Mouse (Mus musculus) testis, postnatal 14 days (tissue): ENCODE data around the gene Glce.

ENCODE experiments used
- DNase-seq: peaks from one replicate; pipeline ENCODE4 v3.0.0; 2021; ENCODE audit warnings: low spot score

The Glce gene

DNA sequence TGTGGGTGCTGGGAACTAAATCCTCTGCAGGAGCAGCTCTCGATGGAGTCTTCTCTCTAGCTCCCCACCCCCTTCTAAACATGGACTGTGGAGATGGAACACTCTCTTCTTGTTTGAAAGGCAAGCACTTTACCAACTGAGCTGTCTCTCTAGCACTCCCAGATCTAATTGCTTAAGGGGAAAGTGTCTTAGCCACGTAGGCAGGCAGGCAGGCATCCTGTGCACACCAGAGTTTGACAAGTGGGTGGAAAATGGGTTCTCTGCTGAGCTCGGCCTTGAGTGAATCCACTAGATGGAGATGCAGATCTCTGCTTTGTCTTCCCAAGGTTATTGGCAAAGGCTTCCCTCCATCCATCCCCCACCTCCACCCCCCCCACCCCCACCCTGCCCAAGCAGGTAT lies 94.4 kb downstream of the Glce start:
- no peak for DNase-seq

DNA sequence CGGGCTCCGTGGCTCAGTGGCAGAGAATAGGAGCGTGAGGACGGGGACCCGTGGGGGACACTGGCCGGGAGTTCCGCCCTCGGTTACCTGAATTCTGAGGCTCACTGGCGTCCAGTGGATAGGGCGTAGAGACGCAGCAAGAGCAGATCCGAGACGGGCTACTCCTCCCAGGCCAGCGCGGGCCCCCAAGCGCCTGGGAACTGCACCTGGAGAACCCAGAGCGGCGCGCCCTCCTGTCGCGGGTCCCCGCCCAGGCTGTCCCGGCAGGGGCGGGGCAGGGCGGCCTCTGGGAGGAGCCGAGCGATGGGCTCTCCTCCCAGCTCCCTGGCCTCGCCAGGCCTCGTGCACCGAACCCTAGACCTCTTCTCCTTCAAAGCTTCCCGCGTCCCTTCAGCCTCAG lies 95.9 kb downstream of the Glce start, which contains the start of gene Paqr5:
TSS of gene Paqr5 (minus strand) at position 257 of the 400 bp plus-strand sequence.
- peak; percentile 18 for DNase-seq

DNA sequence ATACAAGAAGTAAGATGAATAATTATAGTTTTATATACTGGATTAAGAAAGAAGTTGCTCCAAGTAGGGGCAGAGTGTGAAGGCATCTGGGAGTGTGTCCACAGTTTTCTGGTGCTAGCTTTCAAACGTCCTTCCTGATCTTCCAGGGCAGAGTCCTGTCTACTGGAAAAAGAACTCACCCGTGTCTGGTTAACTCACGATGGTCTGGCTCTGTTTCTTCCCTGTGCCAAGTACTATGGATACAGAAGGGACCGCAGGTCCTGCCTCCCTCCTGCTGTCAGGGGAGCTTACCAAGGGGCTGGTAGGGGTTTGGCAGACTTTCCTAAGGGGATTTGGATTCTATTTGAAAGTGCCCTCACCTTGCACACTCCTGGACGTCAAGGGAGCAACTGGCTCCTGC lies 97.4 kb downstream of the Glce start:
- DNase-seq = no peak

DNA sequence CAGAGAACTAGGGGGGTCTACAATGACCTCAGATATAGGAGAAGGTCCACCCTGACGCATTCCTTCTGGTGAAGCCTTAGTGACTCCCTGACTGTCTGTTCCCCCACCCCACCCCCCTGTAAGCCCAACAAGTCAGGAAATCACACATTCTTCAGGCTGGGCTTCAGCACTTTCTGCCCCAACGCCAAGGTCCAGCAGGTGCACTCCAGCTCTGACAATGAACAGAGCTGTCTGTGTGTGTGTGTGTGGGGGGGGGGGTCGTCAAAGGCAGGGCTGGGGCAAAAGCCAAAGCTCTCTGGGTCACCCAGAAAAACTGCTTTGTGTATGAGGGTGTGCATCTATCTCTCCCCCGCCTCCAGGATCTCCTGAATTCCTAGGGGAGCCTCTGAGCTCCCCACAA lies 98.6 kb downstream of the Glce start:
- DNase-seq = no peak

DNA sequence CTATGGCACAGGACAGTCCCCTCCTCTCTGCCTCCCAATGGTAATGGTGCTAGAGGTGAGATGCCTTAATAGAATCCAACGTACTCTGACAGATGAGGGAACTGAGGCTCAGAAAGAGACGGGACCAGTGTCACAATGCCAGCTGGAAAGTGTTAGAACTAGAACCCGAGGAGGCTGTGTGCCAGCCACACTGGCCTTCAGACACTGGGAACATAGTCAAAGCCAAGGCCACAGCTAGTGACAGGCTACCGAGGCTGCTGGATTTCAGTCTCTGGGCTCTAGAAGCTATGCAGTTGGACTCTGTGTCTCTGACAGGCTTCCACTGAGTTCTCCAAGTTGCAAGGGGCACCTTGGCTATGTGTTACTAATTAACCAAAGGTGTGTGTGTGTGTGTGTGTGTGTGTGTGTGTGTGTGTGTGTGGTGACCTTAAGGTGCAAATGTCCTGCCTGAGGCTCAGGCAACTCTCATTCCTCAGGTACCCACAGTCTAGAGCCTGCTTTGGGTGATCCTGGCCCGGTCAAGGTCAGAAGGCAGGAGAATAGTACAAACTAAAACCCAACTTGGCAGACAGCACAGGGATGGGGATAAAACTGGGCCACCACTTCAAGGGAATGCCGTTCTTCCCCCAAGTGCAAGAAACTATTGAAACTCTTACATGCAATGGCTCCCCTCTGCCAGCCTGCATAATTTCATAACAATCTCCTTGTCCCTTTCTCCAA lies 99.3 kb downstream of the Glce start:
- no peak for DNase-seq

DNA sequence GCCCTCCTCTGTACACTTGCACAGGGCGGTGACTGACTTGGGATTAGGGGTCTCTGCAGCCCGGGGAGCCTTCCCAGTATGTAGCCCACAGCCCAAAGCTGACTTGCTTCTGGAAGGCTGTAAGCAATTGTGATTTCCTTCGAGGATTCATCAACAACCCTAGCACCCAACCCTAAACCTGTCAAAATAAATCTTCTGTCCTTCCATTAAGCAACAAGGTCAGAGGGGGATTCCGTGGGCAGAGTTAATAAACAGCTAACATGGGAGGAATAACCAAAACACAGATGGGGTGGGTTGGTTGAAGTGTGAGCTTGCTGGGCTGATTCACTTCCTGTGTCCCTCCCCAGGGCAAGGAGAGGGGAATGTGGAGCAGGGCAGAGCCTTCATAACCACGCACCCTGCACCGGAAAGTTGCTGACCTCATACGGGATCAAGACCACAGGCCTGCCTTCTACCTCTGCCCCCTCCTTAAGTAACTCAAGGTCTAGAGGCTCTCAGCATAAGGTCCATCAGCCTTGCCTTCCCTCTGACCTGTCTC lies 100.8 kb downstream of the Glce start:
- DNase-seq = no peak

DNA sequence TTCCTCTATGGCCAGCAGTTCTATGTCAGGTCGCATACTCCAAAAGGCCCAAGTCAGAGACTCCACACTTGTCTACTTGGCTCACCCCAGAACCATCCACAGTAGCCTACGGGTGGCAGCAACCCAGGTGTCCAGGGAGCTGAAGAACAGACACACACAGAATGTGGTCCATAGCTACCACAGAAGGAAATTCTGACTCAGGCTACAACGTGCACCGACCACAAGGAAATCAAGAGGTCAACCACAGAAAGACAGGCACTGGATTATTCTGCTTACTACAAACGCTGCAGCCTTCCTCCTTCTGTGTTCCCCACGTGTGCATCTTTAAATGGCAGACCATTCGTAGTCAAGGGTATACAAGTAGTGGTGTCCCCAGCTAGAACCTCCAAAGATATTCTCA lies 102.2 kb downstream of the Glce start:
- no peak for DNase-seq

DNA sequence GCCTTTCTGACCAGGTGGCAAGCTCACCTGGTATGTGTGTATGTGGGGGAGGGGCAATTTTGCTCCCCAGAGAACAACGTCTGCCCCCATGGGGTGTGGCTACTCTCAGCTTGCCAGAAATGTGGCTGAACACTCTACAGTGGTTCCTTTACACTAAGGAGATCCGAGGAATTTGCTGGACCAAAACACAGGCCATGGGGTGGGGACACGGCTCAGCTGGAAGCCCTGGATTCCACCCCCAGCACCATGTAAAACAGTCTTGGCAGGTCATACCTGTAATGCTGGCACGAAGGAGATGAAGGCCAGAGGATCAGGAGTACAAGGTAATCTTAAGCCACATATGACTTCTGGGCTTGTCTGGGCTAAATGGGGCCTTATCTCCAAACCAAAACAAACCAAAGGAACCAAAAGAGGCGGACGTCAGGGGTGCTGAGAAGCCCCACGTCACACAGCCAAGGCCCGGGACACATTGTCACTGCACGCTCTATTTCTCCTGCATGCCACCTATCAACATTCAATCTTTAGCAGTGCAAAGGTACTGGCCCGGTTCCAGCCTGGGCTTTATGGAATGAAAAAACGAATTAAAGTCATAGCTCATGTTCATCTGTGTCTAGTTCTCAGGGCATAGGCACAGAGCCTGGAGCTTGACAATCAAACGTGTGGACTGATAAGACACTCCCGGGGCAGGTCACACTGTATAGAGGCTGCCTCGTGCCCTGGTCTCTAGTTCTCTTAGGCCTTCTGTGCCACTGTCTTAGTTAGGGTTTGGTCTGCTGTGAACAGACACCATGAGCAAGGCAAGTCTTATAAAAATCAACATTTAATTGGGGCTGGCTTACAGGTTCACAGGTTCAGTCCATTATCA lies 104.0 kb downstream of the Glce start:
- DNase-seq = no peak

DNA sequence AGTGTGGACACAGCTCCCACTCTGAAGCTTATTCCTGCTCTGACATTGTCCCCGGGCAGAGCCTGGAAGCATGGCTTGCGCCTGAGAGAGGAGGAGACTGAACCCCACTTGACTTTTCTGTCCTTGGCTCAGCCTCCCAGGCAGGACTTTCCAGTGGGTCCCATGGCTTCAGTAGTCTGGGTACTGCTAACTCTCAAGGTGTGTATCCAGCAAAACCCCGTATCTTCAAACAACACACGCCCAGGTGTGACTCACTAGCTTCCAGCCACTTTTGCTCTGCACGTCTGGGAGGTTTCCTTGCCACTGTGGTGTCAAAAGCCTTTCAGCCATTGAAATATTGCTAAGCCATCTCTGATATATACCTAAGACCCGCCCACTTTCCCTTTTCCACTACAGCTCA lies 105.1 kb downstream of the Glce start:
- DNase-seq = no peak

DNA sequence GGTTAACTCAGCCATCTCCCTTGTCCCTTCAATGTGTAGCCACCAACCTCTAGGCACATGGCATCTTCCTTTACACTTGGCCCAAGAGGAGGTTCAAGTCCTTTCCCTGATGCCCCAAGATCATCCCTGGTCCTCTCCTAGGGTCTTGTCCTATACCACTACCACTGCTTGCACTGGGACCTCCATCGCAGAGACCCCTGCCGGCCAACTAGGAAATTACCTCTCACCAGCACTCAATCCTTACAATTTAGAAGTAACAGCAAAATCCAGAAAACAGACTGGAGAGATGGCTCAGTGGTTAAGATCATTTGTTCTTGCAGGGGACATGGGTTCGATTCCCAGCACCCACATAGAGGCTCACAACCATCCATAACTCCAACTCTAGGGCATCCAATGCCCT lies 107.0 kb downstream of the Glce start:
- no peak for DNase-seq

DNA sequence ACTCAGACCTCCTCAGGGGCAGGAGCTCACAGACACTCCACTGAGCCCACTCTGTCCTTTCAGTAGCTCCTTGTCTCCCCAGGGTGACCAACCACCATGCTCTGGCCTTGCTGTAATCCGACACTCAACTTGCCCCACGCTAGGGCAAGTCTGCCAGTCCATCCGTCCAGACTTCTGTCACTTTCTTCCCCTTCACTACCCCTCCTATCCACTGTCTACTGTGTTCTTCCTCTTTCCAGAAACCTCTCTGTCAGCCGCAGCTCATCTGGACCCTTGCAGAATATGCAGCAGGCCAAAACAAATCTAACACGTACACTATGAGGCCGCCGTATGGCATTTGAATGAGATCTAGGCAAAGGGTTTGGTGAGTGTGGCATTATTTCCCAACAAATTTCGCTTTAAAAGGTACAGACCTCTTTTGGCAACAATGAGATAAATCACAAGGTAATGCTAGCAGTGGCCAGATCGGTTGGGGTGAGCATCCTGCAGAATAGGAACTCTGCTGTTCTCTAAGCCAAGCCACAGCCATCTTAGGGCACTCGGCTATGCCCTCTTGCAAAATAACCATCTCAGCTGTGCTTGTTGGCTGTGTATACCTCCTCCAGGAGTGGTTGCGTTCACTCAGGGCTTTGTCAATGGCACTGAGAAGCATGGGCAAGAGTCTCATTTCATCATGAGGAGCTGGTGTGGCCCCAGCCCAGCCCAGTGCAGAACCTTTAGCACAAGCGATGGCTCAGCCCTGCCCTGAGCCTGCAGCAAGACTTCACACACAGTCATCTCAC lies 108.9 kb downstream of the Glce start:
- DNase-seq = no peak

DNA sequence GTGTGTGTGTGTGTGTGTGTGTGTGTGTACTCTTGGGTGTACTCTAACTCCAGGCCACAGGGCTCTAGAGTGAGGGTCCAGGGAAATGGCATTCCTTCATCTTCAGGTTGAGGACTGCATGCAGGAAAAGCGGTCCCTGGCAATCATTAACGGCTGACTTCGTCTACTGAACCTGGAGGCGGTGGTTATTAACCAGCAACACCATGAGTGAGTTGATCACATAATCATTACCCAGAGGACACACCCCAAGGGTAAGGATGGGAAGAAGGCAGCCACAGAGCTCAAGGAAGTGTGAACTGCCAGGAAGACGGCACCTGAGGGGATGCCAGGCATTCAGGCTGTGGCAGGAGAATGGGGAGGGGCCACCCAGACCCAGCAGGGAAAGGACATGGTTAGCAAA lies 114.1 kb downstream of the Glce start:
- no peak for DNase-seq
